Mouse (Mus musculus): ENCODE data around the gene Ppm1a. TPM values are rescaled to one million over a fixed set of nuclear protein-coding genes. Genes with fewer than 3 reads are reported as not detected.

Gene Ppm1a
- total RNA-seq (2021) = 100 to 1,000 TPM; 253 to 266 TPM
- long read RNA-seq, full-length matches to known transcripts = 196 of 232 reads
- long read RNA-seq, partial matches to known transcripts = 13 of 232 reads
- long read RNA-seq, other reads (novel, unspliced or antisense) = 23 of 232 reads

GRCm38 (mm10) chr12:72757086-72757485 lies at the start of gene Ppm1a:
TSS of gene Ppm1a (plus strand) at chr12:72757455.
- no peak for DNase-seq (ENCODE audit: low spot score in 2 of 2)

- DNase-seq (ENCODE audit: low spot score in 2 of 2) = peak in 1 of 2 experiments; percentile 69
These were observed 47.3 kb upstream of the Ppm1a start for GRCm38 (mm10) chr12:72709981-72710380.

- DNase-seq (ENCODE audit: low spot score in 2 of 2) = no peak
These were observed 42.4 kb upstream of the Ppm1a start for GRCm38 (mm10) chr12:72714896-72715295.

GRCm38 (mm10) chr12:72715846-72716245 lies 41.4 kb upstream of the Ppm1a start:
- no peak for DNase-seq (ENCODE audit: low spot score in 2 of 2)

GRCm38 (mm10) chr12:72719046-72719445 lies 38.2 kb upstream of the Ppm1a start:
- no peak for DNase-seq (ENCODE audit: low spot score in 2 of 2)

GRCm38 (mm10) chr12:72719452-72720087 lies 37.7 kb upstream of the Ppm1a start:
- no peak for DNase-seq (ENCODE audit: low spot score in 2 of 2)

GRCm38 (mm10) chr12:72721710-72722109 lies 35.5 kb upstream of the Ppm1a start:
- DNase-seq (ENCODE audit: low spot score in 2 of 2) = no peak

GRCm38 (mm10) chr12:72723965-72724364 lies 33.3 kb upstream of the Ppm1a start:
- no peak for DNase-seq (ENCODE audit: low spot score in 2 of 2)

- no peak for DNase-seq (ENCODE audit: low spot score in 2 of 2)
These were observed 30.2 kb upstream of the Ppm1a start for GRCm38 (mm10) chr12:72727021-72727420.

- no peak for DNase-seq (ENCODE audit: low spot score in 2 of 2)
These were observed 29.6 kb upstream of the Ppm1a start for GRCm38 (mm10) chr12:72727611-72728010.

GRCm38 (mm10) chr12:72734112-72734511 lies 23.1 kb upstream of the Ppm1a start:
- DNase-seq (ENCODE audit: low spot score in 2 of 2) = no peak

GRCm38 (mm10) chr12:72741176-72741575 lies 16.1 kb upstream of the Ppm1a start:
- DNase-seq (ENCODE audit: low spot score in 2 of 2) = no peak

GRCm38 (mm10) chr12:72744803-72745360 lies 12.4 kb upstream of the Ppm1a start:
- DNase-seq (ENCODE audit: low spot score in 2 of 2) = no peak

- no peak for DNase-seq (ENCODE audit: low spot score in 2 of 2)
These were observed 11.8 kb upstream of the Ppm1a start for GRCm38 (mm10) chr12:72745486-72745885.

- no peak for DNase-seq (ENCODE audit: low spot score in 2 of 2)
These were observed 8.9 kb upstream of the Ppm1a start for GRCm38 (mm10) chr12:72748341-72748740.

GRCm38 (mm10) chr12:72748841-72749240 lies 8.4 kb upstream of the Ppm1a start:
- DNase-seq (ENCODE audit: low spot score in 2 of 2) = no peak

- no peak for DNase-seq (ENCODE audit: low spot score in 2 of 2)
These were observed 7.8 kb upstream of the Ppm1a start for GRCm38 (mm10) chr12:72749500-72749899.

- no peak for DNase-seq (ENCODE audit: low spot score in 2 of 2)
These were observed 7.2 kb upstream of the Ppm1a start for GRCm38 (mm10) chr12:72750016-72750415.

GRCm38 (mm10) chr12:72750606-72751005 lies 6.6 kb upstream of the Ppm1a start:
- DNase-seq (ENCODE audit: low spot score in 2 of 2) = no peak

GRCm38 (mm10) chr12:72757596-72757995 lies 341 bp downstream of the Ppm1a start:
- DNase-seq (ENCODE audit: low spot score in 2 of 2) = no peak

- no peak for DNase-seq (ENCODE audit: low spot score in 2 of 2)
These were observed 2.7 kb downstream of the Ppm1a start for GRCm38 (mm10) chr12:72759956-72760355.

GRCm38 (mm10) chr12:72760376-72761229 lies 3.3 kb downstream of the Ppm1a start:
- DNase-seq (ENCODE audit: low spot score in 2 of 2) = peak; percentile 88 to 95
